Mouse (Mus musculus) kidney, adult 8-10 months (tissue): ENCODE measurements around the gene Scn4b.
A peak's percentile ranks its signal among the peaks of the same experiment; 100 is the strongest.

Experiments
- DNase-seq, 2 experiments: peaks; one replicate each; pipeline ENCODE4 v3.0.0; 2022

Scn4b gene

DNA sequence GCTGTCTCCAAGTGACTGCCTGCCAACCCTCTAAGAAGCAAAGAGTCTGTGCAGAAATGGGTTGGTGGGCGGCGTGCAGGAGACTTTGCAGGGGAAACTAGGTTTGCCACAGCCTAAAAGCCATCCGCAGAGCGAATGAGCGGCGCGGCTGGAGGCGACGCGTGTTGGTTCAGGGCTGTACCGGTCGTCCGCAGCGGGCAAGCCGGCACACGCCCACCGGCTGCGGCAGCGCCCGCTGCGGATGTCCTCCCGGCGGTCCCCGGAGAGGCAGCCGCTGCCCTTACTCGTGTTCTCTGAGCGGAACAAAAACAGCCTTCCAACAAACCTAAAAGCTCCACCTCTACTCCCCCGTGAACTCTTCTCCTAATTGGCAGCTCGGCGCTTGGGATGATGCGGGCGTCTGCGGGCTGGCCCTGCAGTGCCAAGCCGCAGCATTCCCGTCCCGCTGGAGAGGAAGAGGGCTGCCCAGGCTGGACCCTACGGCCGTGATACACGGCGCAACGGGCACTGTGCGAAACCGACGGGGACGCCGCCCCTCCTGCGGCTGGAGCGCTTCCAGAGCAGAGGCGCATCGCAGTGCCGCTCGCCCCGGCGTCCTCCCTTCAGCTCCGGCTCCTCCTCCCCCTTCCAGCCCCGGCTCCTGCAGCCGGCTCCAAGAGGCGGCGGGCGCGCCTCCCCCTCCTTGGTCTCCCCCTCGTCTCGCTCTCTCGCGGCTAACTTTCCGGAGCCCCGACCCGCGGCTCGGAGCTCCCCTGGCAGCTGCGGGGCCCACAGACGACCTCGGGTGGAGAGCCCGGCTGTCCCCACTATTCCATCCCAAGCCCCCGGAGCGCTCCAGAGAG is at the start of gene Scn4b:
TSS of gene Scn4b (plus strand) at position 205 of the 842 bp plus-strand sequence.
- no peak for DNase-seq

DNA sequence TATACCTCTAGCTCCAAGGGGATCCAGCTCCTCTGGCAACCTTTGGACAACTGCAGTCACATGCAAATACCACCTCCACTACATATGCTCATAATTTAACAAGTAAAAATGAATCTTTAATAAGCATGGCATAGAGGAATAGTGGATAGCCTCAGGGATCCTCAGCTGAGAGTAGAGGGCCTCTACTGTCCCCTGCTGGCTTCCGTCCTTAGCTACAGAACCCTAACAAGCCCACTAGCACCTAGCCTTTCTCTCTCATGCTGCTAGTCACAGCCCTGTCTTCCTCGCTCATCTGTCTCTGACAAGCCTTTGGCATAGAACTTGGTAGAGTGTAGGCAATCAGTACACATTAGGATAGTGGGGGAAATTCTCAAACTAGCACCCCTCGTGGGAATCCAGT is 47.4 kb upstream of the Scn4b start:
- no peak for DNase-seq

DNA sequence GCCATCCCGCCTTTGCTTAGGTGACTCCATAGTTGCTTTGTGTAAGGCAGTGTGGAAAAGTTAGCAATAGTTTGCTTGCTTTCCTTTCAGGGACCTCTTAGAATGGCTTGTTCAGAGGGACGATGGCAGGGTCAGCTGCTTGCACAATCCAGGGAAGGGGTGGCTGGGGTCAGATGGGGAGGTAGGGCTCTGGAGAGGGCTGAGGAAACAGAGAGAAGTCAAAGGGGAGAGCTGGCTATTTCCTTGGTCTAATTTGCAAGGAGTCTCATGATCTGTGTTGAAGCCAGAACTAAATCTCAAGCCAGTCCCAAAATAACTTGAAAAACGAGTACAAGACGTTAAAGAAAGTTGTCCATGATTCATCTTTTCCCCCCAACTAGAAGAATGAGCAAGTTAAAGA is 45.6 kb upstream of the Scn4b start:
- peak; percentile 15 to 32 for DNase-seq

DNA sequence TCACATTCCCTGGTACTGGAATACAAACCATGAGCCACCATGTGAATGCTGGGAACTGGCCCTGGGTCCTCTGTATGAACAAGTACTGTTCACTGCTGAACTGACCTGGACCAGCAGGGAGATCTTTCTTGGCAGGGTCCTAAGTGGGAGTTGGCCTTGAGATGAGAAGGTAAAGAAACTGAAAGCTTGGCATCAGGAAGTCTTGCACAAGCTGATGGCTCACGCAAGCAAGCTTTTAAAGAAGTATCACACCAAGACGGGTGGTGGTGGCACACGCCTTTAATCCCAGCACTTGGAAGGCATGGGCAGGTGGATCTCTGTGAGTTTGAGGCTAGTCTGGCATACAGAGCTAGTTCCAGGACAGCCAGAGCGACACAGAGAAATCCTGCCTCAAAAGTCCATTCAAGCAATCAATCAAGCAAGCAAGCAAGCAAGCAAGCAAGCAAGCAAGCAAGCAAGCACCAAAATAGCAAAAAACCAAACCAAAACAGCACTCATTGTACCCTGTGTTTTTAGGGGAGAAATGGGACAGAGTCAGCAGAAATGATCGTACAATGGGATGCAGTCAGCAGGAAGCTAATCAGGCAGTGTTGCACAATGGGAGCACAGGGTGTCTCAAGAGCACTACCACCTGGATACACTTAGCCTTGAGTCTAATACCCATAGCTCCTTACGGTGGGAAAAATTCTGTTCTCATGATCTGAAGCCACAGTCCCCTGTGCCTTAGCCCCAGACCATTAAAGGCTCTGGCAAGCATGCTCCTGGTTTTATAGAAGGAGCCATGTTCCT is 42.9 kb upstream of the Scn4b start:
- DNase-seq: no peak

DNA sequence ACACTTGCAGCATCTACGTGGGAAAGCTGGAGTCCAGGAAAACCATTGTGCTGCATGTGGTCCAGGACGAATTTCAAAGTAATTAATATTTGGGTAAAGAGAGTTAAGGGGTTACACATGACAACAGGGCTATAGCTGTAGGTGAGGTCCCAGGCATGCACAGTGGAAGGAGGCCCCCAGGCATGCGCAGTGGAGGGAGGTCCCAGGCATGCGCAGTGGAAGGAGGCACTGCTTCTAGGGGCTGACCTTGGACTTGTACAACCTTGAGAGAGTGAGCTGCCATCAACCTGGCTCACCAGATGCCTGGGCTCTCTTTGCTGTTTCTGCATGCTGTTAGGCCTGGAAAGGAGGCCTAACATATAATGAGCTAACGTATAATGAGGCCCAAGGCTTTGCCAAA is 40.3 kb upstream of the Scn4b start:
- no peak for DNase-seq

DNA sequence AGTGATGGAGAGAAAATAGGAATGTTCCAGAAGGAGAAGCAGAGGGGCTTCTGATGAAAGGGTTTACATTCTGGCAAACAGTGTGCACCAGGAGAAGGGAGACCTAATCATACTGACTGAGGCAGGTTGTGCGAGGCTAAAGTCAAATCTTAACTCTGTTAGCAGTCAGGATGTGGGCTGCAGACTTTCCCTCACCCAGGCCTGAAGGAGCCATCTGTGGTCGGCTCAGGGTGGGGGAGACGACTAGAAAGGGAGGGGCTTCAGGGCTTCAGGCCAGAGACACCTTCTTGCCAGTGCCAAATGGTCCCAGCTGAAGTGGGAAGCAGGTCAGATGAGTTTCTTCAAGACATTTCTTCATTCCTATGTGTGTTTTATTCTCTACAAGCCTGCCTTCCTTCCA is 39.8 kb upstream of the Scn4b start:
- DNase-seq: no peak

DNA sequence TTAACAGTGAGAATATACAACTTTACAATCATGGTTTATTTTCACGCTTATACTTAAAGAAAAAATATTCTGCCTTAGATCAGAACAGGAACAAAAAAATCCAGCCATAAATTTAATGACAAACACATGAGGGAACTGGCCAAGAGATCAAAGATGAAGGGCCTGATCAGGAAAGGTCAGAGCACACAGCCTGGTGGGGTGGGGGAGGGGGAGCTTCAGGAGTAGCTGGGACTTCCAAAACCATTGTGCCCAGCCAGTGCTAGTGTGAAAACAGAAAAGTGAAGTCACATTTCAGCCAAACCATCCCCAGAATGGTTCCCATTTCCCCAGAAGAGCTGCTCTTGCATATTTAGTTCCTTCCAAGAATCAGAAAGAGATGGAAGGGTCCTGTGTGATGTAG is 35.7 kb upstream of the Scn4b start:
- DNase-seq: no peak

DNA sequence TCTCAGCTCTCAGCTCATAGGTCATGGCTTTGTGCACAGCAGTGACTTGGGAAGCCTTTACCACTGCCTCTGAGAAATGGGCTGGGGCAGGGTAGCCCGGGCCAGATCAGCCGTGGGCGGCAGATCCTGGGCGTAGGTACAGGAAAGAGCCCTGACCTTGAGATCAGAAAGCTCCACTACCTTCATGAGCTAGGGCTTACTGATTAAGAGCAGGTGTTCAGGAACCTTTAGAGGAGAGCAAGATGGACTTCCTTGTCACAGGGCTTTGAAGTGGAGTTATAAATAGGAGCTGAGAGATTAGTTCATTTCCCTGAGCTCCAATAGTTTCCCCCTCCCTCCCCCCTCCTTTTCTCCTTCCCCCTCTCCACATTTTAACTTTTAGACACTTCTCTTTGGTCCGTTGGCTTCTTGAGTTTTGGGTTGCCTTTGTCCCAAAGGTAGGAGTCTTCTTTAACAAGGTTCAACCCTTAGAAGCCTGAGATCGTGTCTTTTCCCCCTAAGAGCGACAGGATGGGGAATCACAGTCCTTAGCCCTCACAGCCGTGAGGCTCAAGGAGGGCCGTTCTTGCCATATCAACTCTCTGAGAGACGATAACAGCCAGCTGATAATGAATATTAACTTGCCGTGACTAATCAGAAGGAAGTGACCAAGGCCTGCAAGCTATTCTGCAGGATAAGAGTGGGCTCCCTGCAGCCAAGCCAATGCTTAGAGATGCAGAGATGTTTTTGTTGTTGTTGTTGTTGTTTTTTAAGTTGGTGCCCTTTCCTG is 34.8 kb upstream of the Scn4b start:
- DNase-seq: no peak

DNA sequence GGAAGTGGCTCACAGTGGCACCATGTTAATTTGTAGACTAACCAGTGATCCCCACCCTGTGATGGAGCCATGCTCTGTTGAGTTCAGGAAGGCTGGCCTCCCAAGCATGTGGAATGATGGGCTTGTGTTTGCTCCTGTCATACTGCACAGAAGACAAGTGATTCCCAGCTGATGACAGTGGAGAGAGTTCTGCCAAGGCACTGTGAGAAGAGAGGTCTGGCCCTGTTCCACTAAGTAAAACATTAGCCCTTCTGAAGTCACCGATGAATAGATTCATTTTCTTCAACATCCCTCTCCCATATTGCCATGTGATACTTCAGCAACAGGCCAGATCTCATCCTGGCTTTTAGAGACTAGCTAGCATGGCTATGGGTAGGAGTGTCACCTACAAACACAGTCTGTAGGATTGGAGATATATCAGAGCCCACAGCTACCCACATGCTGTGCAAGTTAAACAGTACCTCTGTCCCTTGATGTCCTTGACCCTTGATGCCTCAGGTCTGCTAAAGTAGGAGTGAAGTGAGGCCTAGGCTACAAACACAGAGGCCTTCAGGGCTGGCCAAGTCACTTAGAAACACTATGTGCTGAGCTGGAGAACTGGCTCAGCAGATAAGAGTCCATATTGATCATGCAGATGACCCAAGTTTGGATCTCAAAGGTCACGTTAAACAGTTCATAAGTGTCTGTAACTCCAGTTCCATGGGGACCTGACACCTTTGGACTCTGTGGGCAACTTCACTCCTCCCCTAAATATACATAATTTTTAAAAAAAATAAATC is 32.4 kb upstream of the Scn4b start:
- DNase-seq: peak; percentile 54 to 76

DNA sequence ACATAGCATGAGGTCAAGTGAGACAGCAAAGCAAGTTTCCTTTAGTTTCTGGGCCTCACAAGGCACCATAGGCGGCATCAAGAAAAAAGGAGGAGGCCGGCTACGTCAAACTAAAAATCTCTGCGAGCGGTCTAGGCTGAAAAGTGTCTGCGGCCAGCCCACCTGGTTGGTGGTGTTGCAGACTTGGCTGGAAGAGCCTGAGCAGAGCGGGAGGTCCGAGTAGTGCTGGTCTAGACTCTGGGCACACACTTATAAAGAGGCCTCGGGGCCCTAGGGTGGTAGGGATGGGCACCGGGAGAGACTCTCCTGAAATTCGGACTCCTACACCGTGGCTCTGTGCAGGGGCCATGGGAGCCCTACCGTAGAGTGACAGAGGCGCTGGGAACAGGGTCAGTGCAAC is 22.5 kb upstream of the Scn4b start:
- DNase-seq: no peak

DNA sequence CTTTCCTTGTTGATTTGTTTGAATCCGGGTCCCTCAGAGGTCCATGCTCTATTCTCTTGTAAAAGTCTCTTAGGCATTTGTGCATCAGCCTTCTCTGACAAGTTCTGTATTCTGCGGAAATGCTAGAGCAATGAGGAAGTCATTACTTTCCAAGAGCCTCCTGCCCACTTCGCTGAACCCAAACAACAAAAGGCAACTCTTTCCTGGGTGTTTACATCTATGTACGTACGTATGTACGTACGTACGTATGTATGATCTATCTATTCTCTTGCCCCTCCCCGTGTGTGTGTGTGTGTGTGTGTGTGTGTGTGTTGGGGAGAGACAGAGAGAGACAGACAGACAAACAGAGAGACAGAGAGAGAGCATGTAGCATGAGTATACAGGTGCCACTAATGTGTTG is 21.4 kb upstream of the Scn4b start:
- DNase-seq: no peak

DNA sequence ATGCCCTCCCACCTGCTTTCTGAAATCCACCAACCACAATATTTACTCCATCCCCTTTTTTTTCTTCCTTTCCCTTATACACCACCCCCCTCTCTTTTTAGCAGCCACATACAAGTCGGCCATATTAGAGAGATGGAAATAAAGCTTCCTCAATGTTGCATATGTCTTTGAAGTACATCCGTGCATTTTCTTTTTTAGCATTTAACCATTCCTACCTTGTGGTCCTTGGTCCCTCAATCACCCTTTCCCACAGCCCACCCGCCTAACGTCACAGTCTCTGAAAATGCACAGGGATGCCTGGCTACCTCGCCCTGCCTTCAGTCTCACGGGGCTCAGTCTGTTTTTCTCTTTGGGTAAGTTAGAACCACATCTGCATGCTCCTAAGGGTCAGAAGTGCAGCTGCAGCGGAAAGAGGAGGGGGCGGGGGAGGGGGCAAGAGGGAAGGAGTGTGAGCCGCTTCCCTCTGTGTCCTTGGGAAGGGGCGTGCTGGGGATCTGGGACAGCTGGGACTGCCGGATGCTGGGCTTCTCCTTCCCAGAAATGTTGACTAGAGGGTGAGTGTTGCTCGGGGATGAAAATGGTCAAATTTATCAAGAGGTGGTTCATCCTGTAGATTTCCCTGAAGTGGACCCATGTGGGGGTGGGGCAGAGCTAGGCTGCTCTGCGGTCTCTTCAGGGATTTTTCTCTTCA is 20.3 kb upstream of the Scn4b start, which contains the start of gene Scn2b:
TSS of gene Scn2b (plus strand) at position 42 of the 691 bp plus-strand sequence.
- no peak for DNase-seq

DNA sequence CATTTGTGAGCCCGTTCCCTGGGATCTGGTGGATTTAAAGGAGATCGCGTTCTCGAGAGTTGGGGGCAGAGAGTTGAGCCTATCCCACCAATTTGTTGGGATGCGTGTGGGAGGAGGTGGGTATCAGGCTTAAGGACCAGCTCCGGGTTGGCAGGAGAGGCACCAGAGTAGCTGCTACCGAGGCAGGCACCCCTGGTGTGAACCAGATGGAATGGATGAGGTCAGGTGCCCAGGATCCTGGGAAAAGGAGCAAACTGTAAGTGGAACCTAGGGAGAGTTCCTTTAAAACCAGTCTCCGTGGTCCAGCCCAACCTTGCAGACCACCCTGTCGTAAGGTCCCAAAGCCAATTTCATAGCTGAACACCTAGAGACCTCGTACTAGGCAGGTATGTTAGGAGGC is 19.6 kb upstream of the Scn4b start:
- no peak for DNase-seq

DNA sequence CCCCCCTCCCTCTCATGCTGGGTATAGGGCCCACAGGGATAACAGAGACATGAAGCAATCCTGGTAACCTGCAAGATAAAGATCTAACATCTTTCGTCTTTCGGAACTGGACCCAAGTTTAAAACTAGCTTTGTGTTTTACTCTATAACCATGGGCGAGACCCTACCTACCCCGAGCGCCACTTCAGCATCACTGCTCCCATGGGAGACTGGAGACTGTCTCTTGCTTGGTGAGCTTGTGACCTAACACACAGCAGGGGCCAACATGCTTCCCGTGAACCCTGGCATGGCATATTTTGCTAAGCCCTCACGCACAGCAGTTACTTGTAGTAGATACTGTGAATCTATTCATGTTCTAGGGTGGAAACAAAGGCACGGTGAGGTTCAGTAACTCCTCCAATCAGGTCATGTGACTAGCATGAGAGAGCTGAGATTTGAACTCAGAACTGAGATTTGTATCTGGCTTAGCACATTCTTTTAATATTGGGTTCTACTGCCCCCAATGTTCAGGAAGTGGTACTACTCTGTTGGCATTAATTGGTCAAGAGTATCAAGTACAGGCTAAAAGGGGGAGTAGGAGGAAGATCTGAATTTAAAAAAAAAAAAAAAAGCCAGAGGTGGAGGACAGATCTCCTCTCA is 18.8 kb upstream of the Scn4b start:
- no peak for DNase-seq

DNA sequence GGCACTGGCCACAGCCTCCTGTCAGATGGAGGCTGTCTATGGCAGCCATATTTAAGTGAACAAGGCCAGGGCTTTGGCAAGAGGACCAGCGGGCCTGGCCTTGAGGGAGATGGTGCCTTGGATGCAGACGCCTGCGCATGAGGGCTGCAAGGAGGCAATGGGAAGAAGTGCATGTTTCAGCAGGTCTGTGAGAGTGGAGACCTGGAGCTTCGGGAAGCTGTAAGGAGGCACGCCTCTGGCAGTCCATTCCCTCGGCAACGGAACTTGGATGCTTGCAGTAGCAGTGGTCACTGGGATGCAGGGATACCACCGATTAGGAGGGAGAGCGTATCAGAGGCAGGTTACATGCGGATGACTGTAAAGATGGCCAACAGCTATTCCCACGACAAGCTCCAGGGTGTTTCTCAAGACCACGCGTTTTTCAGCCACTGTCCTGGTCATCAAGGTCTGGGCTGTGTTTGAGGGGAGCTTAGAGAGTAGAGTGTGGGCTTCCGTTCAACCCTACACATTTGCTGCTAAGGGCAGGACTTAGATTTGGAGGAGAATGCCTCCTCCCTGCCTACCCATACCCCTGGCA is 18.2 kb upstream of the Scn4b start:
- DNase-seq: no peak

DNA sequence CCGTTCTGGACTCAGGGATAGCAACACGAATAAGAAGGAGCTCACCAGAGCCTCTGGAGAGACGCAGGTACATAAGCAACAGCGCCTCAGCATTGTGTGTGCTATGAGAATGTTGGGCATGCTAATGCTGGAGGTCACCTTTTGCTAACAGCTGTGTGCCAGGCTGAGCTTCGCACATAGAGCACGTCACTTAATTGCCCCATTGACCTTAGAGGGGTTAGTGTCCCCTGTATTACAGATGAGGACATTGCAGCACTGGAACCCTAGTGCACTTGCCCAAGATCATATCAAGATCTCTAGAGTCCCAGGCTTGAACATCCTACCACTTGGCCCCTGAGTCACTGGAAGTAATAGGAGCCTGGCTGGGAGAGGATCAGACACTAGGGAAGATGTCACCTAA is 17.6 kb upstream of the Scn4b start:
- no peak for DNase-seq

DNA sequence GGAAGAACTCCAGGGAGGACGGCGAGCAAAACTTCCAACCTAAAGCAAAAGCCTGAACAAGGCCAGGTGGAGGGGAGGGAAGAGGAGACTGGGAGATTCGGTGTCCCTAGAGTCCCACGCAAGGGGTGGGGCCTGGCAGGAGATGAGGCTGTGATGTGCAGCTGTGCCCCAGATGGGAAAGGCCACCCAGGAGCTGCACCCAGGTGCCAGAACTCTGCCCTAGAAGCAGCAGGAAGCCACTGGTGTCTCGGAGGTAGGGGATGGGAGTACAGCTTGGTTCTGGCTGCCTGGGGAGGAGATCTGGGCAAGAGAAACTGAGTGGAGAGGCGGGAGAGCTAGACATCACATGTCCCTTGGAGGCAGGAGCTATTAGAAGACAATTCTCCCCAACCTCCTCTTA is 17.2 kb upstream of the Scn4b start:
- no peak for DNase-seq

DNA sequence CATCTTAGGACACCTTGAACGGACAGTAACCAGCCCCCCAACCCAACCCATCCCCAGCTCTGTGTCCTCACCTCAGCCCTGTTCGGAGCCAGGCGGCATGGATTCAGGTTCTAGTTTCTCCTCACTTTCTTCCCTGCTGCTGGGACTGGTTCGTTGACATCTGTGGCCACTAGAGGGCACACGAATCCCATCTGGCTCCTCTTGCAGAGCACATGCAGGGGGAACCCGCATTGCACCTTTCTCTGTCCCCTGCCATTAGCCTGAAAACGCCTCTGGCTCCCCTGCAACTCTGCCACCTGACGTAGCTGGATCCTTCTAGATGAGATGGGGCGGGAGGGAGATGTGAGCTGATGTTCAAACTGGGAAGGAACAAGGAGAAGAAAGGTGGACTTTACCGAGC is 16.4 kb upstream of the Scn4b start:
- peak; percentile 64 to 76 for DNase-seq

DNA sequence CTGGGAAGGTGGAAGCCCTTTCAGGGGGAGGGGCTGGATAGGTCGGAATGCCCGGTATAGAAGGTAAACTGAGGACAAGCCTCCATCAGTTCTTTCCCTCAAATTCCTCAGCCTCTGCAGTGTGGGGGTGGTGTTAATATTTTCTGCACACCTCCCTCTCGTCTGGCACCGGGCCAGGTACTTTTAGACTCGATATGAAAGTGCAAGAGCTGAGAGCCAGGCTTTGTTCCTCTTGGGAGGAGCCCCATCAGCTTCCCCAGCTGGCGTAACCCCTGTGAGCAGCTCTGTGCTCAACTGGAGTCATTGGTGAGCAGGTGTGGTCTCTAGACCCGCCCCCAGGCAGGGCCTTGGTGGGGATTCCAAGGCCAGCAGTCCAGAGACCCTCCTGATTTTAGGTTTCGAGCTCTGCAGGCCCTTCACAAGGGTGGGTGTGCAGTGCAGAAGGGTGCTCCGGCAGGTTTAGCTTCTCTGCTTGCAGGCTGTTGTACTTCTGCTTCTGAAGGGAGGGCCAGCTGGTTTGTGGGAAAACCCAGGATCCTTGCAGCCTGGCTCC is 15.9 kb upstream of the Scn4b start:
- DNase-seq: peak in 1 of 2 experiments; percentile 41

DNA sequence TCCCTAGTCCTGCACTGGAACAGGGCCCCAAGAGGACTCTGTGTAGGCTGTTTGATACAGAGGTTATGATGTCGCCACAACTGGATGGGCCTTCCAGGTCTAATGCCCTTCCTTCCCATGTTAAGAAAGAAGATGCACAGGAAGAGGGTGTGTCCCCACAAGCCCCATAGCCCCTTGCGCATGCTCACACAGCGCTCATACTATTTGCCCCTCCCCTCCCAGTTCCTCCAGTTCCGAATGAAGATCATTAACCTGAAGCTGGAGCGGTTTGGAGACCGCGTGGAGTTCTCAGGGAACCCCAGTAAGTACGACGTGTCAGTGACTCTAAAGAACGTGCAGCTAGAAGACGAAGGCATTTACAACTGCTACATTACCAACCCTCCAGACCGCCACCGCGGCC is 13.0 kb upstream of the Scn4b start:
- no peak for DNase-seq

DNA sequence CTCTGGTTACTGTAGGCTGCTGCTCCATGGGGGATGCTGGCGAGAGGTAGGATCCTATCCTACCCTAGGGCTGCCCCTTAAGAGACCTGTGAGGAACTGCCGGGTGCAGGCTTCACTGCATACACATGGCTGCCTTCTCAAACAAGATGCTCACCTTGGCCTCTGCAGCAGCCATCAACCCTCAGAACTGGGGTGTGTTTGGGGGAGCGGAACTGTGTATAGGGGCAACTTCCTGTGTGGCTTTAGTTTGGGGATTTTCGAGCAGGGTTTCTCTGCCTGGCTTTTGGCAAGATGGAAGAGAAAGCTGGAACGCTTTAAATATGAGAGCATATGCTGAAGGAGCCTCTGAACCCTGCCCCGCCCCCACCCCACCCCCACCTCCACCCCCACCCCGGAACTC is 11.3 kb upstream of the Scn4b start:
- DNase-seq: no peak
